Mouse (Mus musculus) heart, embryonic 12.5 days (tissue): ENCODE measurements at regions not wholly inside any gene's neighbourhood (a gene's known extent, or its start where the extent isn't known, plus 50 kb on each side); places are given as distances from the start of the nearest gene placed in this dataset.
A peak's percentile ranks its signal among the peaks of the same experiment; 100 is the strongest.

ENCODE experiments used
- ATAC-seq: fragments of 200-750 bp; cut with Nextera tagmentation; 2 replicates; pipeline ENCODE4 v1.8.0; 2017; ENCODE audit warnings: moderate TSS enrichment, moderate library complexity; ENCODE audit not compliant: insufficient number of reproducible peaks, low FRiP score
- H3K27ac ChIP-seq: fragments of 300-500 bp; sonication (generic); 2 replicates; pipeline ENCODE4 v1.5.1; 2016; ENCODE audit warnings: mild to moderate bottlenecking, moderate library complexity; ENCODE audit not compliant: poor library complexity, severe bottlenecking
- H3K27me3 ChIP-seq: fragments of 300-500 bp; sonication (generic); replicated peaks from 2 replicates; pipeline ENCODE4 v1.6.1; 2016; ENCODE audit warnings: mild to moderate bottlenecking, moderate library complexity
- H3K36me3 ChIP-seq: fragments of 300-500 bp; sonication (generic); 2 replicates; pipeline ENCODE4 v1.6.1; 2016; ENCODE audit warnings: mild to moderate bottlenecking, moderate library complexity
- H3K4me1 ChIP-seq: fragments of 300-500 bp; sonication (generic); replicated peaks from 2 replicates; pipeline ENCODE4 v1.6.1; 2016; ENCODE audit warnings: mild to moderate bottlenecking
- H3K4me2 ChIP-seq: fragments of 300-500 bp; sonication (generic); 2 replicates; pipeline ENCODE4 v1.6.1; 2016; ENCODE audit warnings: mild to moderate bottlenecking, moderate library complexity
- H3K4me3 ChIP-seq: fragments of 300-500 bp; sonication (generic); 2 replicates; pipeline ENCODE4 v1.5.1; 2016; ENCODE audit warnings: mild to moderate bottlenecking
- H3K9ac ChIP-seq: fragments of 300-500 bp; sonication (generic); 2 replicates; pipeline ENCODE4 v1.6.1; 2016; ENCODE audit warnings: mild to moderate bottlenecking, moderate library complexity
- H3K9me3 ChIP-seq: fragments of 300-500 bp; sonication (generic); replicated peaks from 2 replicates; pipeline ENCODE4 v1.6.1; 2016; ENCODE audit warnings: mild to moderate bottlenecking, moderate library complexity
- WGBS: fragments of 180-500 bp; shearing (Covaris S2); methylation state at CpG from one replicate; pipeline ENCODE4 v1.1.7; 2016; 5-methylcytosine and 5-hydroxymethylcytosine counted together

- H3K9ac ChIP-seq = no peak overlapping the region
- H3K4me2 ChIP-seq = no peak overlapping the region
- no peaks in the 10 kb centered on the region for H3K9me3 ChIP-seq
- 0 out of 2 replicates have a peak, but pooled peaks cover 4% of the 10 kb centered on the region for H3K27me3 ChIP-seq
- H3K4me3 ChIP-seq = no peak overlapping the region
- no peaks in the 10 kb centered on the region for H3K36me3 ChIP-seq
- peaks cover 12% of the 10 kb centered on the region; the same call in 1 of the 2 replicates for H3K4me1 ChIP-seq
- WGBS = 64% methylated on average over 3 of the region's 3 CpGs
- H3K27ac ChIP-seq = no peak overlapping the region
- no peak for ATAC-seq
These were observed 147.3 kb upstream of the Ppp2r3a start for GRCm38 (mm10) chr9:101398858-101399257.

- ATAC-seq = no peak
- H3K4me3 ChIP-seq = no peak overlapping the region
- H3K9ac ChIP-seq = no peak overlapping the region
- H3K4me2 ChIP-seq = no peak overlapping the region
- H3K4me1 ChIP-seq = 0 out of 2 replicates have a peak, but pooled peaks cover 3% of the 10 kb centered on the region
- WGBS = 11% methylated on average over 2 of the region's 2 CpGs
- peak overlapping the region; percentile 13; the same call in 1 of the 2 replicates for H3K27ac ChIP-seq
- H3K36me3 ChIP-seq = no peaks in the 10 kb centered on the region
- no peaks in the 10 kb centered on the region for H3K27me3 ChIP-seq
- no peaks in the 10 kb centered on the region for H3K9me3 ChIP-seq
These were observed 117.8 kb upstream of the Ppp2r3a start for GRCm38 (mm10) chr9:101369380-101369779.

- no peak overlapping the region for H3K4me2 ChIP-seq
- no peak for ATAC-seq
- H3K9me3 ChIP-seq = no peaks in the 10 kb centered on the region
- WGBS = 81% methylated on average over 6 of the region's 6 CpGs
- H3K36me3 ChIP-seq = no peaks in the 10 kb centered on the region
- no peaks in the 10 kb centered on the region for H3K27me3 ChIP-seq
- no peaks in the 10 kb centered on the region for H3K4me1 ChIP-seq
- H3K4me3 ChIP-seq = no peak overlapping the region
- H3K27ac ChIP-seq = no peak overlapping the region
- no peak overlapping the region for H3K9ac ChIP-seq
These were observed 105.0 kb upstream of the Ppp2r3a start for GRCm38 (mm10) chr9:101356607-101357006.

- H3K4me1 ChIP-seq = no peaks in the 10 kb centered on the region
- no peak for ATAC-seq
- 83% methylated on average over 4 of the region's 4 CpGs for WGBS
- H3K27me3 ChIP-seq = no peaks in the 10 kb centered on the region
- no peaks in the 10 kb centered on the region for H3K9me3 ChIP-seq
- H3K27ac ChIP-seq = no peak overlapping the region
- no peak overlapping the region for H3K4me3 ChIP-seq
- H3K36me3 ChIP-seq = no peaks in the 10 kb centered on the region
- H3K9ac ChIP-seq = no peak overlapping the region
- no peak overlapping the region for H3K4me2 ChIP-seq
These were observed 97.2 kb upstream of the Ppp2r3a start for GRCm38 (mm10) chr9:101348771-101349170.

- Histone ChIP-seq H3K9ac (no peak overlapping the region), H3K36me3 (no peaks in the 10 kb centered on the region), H3K4me3 (no peak overlapping the region), H3K27ac (no peak overlapping the region), H3K4me2 (no peak overlapping the region), H3K4me1 (0 out of 2 replicates have a peak, but pooled peaks cover 4% of the 10 kb centered on the region), H3K27me3 (no peaks in the 10 kb centered on the region), H3K9me3 (no peaks in the 10 kb centered on the region)
- WGBS = 79% methylated on average over 5 of the region's 5 CpGs
- ATAC-seq = no peak
These were observed 91.3 kb upstream of the Ppp2r3a start for GRCm38 (mm10) chr9:101342887-101343286.

GRCm38 (mm10) chr9:101340796-101341465 is 89.3 kb upstream of the Ppp2r3a start:
- Histone ChIP-seq H3K4me1 (0 out of 2 replicates have a peak, but pooled peaks cover 4% of the 10 kb centered on the region), H3K9ac (no peak overlapping the region), H3K9me3 (no peaks in the 10 kb centered on the region), H3K27me3 (no peaks in the 10 kb centered on the region), H3K36me3 (no peaks in the 10 kb centered on the region), H3K4me3 (no peak overlapping the region), H3K27ac (no peak overlapping the region), H3K4me2 (no peak overlapping the region)
- no peak for ATAC-seq
- 74% methylated on average over 11 of the region's 11 CpGs for WGBS

GRCm38 (mm10) chr9:101329032-101329824 is 77.6 kb upstream of the Ppp2r3a start:
- no peak overlapping the region for H3K9ac ChIP-seq
- H3K27ac ChIP-seq = no peak overlapping the region
- no peak for ATAC-seq
- H3K9me3 ChIP-seq = no peaks in the 10 kb centered on the region
- no peak overlapping the region for H3K4me3 ChIP-seq
- no peaks in the 10 kb centered on the region for H3K36me3 ChIP-seq
- WGBS = 69% methylated on average over 8 of the region's 8 CpGs
- H3K4me2 ChIP-seq = no peak overlapping the region
- no peaks in the 10 kb centered on the region for H3K27me3 ChIP-seq
- H3K4me1 ChIP-seq = 0 out of 2 replicates have a peak, but pooled peaks cover 3% of the 10 kb centered on the region

- Histone ChIP-seq H3K27ac (no peak overlapping the region), H3K9ac (no peak overlapping the region), H3K36me3 (no peaks in the 10 kb centered on the region), H3K4me2 (no peak overlapping the region), H3K9me3 (no peaks in the 10 kb centered on the region), H3K4me3 (no peak overlapping the region), H3K27me3 (no peaks in the 10 kb centered on the region), H3K4me1 (0 out of 2 replicates have a peak, but pooled peaks cover 3% of the 10 kb centered on the region)
- no peak for ATAC-seq
- 37% methylated on average over 3 of the region's 3 CpGs for WGBS
These were observed 75.4 kb upstream of the Ppp2r3a start for GRCm38 (mm10) chr9:101326961-101327360.

GRCm38 (mm10) chr9:101314036-101314435 is 62.4 kb upstream of the Ppp2r3a start:
- 45% methylated on average over 4 of the region's 4 CpGs for WGBS
- Histone ChIP-seq H3K9ac (no peak overlapping the region), H3K36me3 (no peaks in the 10 kb centered on the region), H3K4me1 (no peaks in the 10 kb centered on the region), H3K27me3 (no peaks in the 10 kb centered on the region), H3K4me2 (no peak overlapping the region), H3K4me3 (no peak overlapping the region), H3K9me3 (no peaks in the 10 kb centered on the region), H3K27ac (no peak overlapping the region)
- no peak for ATAC-seq

GRCm38 (mm10) chr9:101306408-101306935 is 54.9 kb upstream of the Ppp2r3a start:
- 90% methylated on average over 10 of the region's 10 CpGs for WGBS
- Histone ChIP-seq H3K27ac (no peak overlapping the region), H3K9me3 (no peaks in the 10 kb centered on the region), H3K36me3 (no peaks in the 10 kb centered on the region), H3K4me2 (no peak overlapping the region), H3K4me3 (no peak overlapping the region), H3K9ac (no peak overlapping the region), H3K27me3 (no peaks in the 10 kb centered on the region), H3K4me1 (no peaks in the 10 kb centered on the region)
- no peak for ATAC-seq

GRCm38 (mm10) chr9:101305730-101306129 is 54.1 kb upstream of the Ppp2r3a start:
- H3K4me2 ChIP-seq = no peak overlapping the region
- ATAC-seq = no peak
- no peaks in the 10 kb centered on the region for H3K27me3 ChIP-seq
- no peak overlapping the region for H3K9ac ChIP-seq
- H3K9me3 ChIP-seq = no peaks in the 10 kb centered on the region
- H3K27ac ChIP-seq = no peak overlapping the region
- H3K4me1 ChIP-seq = no peaks in the 10 kb centered on the region
- H3K36me3 ChIP-seq = no peaks in the 10 kb centered on the region
- H3K4me3 ChIP-seq = no peak overlapping the region
- whole genome bisulfite sequencing = 78% methylated on average over 4 of the region's 4 CpGs
